ENCODE assay signal across 20 mouse cellular contexts in the genomic region with DNA sequence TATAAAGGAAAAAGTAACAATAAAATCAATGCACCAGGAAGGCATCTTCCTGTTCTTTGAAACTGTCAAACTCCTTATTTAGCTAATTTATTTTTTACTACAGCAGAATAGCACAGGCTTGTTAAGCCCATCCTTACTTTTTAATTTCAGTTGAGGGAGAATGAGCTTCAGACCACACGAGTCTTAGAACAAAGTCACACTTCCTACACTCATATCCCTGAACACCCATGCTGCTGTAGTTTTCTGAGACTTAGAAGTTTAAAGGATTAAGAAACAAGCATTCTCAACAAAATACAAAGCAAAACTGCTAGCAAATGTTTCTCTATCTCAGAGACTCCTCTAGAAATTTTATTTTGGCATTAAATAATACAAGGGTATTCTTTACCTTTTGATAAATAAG.
"Had no signal": no experiment of that assay in that cellular context is flagged by ENCODE, and none has a peak within 500 bp of the region (broad histone marks: within the 10 kb centered on the region; RNA-seq: fewer than 3 reads in every experiment).

No protein-coding gene starts in this region.

- DNase-seq: cerebellum, adult 8-10 months; cerebellum, adult 9-10 months; cerebellum, adult 9-11 months; cerebellum, postnatal 10 days; cerebellum, postnatal 14 days; cerebellum, postnatal 25 days; cerebellum, postnatal 36 days; forebrain, postnatal 0 days; gastrocnemius, adult 2 months; gastrocnemius, postnatal 10 days; gastrocnemius, postnatal 14 days; gastrocnemius, postnatal 25 days; gastrocnemius, postnatal 36 days; heart, adult 11 months; heart, adult 18-20 months; heart, adult 2 months had no signal

- ATAC-seq: forebrain, embryonic 13.5 days; forebrain, embryonic 14.5 days; forebrain, embryonic 15.5 days; forebrain, embryonic 16.5 days; forebrain, postnatal 0 days had no signal
